Mouse (Mus musculus): Measurements from ENCODE around the gene Stk24. TPM values are rescaled to one million over a fixed set of nuclear protein-coding genes. Genes with fewer than 3 reads are reported as not detected.
A peak's percentile ranks its signal among the peaks of the same experiment; 100 is the strongest.
"Not testable (repeated sequence)": the region's sequence is repeated elsewhere in the genome, so short reads cannot be mapped to it uniquely, and the experiment has no call there.

The Stk24 gene
- total RNA-seq (2021), result 100 to 1,000 TPM; 104 to 108 TPM
- long read RNA-seq, experiment 1, transcript Stk24-201 (11 exons, 2,676 nt), result major isoform, 31 of 62 reads
- long read RNA-seq, experiment 1, partial matches to known transcripts, result 1 of 62 reads
- long read RNA-seq, experiment 1, other reads (novel, unspliced or antisense), result 30 of 62 reads
- long read RNA-seq, experiment 2, transcript Stk24-201 (11 exons, 2,676 nt), result major isoform, 10 of 12 reads
- long read RNA-seq, experiment 2, partial matches to known transcripts, result 2 of 12 reads
- long read RNA-seq, experiment 2, other reads (novel, unspliced or antisense), result 0 of 12 reads

DNA sequence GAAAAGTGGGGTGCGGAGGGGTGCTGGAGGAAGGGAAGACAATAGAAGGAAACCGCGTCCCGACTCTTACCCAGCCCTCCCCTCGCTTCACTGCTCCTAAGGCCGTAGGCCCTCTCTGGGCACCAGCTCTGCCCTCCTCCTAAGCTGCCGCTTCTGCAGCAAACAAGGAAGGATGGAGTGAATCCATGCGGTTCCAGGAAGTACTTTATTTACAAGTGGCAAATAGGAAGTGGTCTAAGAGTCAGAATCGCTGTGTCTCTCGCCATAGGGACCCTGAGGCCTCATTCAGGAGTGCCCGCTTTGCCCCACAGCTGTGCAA lies at the start of gene Stk24:
Gene Stk24 (minus strand): TSS at position 185 of the 319 bp plus-strand sequence.
- DNase-seq, result no peak

DNA sequence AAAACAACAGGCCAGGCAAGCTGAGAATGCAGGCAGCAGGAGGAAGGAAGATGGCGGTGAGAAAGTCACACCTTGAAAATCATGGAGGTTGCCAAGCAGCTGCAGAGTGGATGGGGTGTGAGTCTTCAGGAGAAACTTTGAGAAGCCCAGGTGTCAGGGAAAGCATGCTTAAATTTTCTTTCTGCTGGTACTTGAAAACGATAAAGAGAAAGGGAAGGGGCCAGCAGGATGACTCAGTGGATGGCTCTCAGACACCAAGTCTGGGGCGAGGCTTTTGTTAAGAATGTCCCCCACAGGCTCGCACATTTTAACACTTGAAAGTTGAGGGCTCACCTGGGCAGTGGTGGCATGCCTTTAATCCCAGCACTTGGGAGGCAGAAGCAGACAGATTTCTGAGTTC lies 48.3 kb upstream of the Stk24 start:
- no peak for DNase-seq

DNA sequence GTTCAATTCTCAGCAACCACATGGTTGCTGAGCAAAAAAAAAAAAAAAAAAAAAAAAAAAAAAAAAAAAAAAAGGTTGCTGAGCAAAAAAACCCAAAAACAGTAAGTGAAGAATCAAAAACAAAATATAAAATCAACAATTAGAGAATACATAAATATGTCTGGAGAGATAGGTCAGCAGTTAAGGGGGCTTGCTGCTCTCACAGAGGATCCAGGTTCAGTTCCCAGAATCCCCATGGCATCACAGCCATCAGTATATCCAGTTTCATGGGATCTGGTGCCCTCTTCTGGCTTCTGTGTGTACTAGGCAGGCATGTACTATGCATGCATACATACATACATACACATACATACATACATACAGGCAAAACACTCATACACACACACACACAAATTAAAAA lies 46.9 kb upstream of the Stk24 start:
- DNase-seq, result peak in 1 of 2 experiments; percentile 39

DNA sequence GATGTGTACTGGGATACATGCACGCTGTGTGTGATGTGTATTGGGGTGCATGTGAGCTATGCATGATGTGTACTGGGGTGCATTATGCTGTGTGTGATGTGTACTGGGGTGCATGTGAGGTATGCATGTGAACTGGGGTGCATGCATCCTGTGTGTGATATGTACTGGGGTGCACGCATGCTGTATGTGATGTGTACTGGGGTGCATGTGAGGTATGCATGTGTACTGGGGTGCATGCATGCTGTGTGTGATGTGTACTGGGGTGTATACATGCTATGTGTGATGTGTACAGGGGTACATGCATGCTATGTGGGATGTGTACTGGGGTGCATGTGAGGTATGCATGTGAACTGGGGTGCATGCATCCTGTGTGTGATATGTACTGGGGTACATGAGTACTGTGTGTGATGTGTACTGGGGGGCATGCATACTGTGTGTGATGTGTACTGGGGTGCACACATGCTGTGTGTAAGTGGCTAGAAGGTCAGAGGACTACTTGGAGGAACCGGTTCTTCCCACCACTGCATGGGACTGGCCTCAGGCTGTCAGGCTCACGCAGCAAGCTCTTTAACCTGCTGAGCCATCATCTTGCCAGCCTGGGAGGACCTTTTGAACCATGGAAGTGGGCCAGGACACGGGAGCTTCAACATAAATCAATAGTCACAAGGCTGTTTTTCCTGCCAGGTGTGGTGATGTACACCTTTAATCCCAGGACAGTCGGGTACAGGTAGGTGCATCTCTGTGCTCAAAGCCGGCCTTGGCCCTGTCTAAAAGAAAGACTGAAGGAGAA lies 45.4 kb upstream of the Stk24 start:
- DNase-seq, result no peak

DNA sequence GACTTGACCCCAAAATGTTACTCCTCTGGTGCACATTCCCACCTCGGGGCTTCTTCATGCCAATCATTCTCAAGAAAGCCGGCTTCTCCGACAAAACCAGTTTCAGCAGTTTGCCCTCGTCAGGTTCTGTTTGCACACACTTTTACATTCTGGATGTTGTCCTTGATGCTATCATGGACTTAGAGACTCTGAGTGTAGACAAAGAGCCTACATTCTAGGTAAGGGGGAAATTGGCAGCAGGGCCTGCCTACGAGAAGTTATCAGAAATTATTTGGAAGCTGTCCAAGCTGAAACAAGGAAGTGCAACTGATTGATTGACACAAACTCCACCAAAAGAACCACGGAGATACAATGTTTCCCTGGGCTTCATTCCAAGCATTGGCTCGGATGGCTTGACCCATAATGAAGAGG lies 43.5 kb upstream of the Stk24 start:
- DNase-seq, result no peak

DNA sequence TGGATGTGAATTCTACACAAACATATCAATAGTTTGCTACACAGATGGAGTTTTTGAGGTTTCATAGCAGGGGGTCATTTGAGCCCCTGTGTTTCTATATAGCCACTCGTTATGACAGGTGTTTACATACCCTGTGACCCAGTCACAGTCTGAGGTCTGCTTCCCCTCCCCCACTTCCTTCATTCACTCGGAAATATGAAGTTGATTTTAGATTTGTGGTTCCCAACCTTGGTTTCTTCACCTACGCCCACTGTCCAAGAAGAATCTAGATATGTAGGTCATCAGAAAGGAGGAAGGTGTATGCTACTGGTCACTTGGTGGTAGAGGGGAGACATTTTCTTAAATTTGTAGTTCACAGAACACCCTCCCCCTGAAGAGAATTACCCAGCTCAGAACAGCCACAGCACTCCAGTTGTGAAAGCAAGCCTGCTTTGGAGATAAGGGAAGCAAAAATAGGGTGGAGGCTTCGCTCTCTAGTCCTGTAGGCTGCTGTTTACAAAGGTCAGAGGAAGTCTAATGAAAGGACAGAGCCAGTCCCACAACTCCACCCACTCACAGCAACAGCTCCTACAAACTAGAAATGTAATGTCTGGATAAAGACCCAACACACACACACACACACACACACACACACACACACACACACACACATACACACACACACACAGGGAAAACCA lies 43.0 kb upstream of the Stk24 start:
- no peak for DNase-seq

DNA sequence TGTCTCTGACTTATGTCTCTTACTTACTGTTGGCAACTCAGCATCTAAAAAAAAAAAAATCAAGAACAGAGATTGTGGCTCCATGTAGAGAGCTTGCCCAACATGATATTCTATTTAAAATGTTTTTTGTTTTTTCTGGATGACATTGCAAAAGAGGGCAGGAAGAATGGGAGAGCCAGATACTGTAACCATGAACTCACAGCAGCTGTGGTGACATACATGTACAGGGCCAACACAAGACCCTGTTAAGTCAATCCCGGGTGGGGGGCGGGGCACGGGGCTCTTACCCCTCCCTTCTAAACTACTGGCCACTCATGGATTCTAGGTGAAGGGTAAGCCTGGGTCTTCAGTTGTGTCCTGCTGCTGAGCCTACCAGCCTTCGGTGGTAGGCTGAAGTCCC lies 42.2 kb upstream of the Stk24 start:
- no peak for DNase-seq

DNA sequence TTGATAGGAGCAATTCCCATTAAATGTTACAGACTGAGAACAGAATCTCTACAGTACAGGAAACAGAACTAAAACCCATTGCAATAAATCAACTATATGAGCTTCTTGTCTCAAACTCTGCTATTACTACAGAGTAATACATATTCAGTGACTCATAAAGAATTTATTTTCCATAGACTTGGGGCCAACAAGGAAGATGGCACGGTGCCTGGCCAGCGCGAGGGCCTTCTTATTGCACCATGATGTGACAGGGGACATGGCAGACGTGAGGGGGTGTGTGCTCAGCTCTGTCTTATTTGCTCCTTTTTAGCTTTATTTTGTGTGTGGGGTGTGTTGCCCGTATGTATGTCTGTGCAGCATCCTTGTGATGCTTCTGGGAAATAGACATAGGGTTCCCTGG lies 37.8 kb upstream of the Stk24 start:
- peak; percentile 75 to 84 for DNase-seq

DNA sequence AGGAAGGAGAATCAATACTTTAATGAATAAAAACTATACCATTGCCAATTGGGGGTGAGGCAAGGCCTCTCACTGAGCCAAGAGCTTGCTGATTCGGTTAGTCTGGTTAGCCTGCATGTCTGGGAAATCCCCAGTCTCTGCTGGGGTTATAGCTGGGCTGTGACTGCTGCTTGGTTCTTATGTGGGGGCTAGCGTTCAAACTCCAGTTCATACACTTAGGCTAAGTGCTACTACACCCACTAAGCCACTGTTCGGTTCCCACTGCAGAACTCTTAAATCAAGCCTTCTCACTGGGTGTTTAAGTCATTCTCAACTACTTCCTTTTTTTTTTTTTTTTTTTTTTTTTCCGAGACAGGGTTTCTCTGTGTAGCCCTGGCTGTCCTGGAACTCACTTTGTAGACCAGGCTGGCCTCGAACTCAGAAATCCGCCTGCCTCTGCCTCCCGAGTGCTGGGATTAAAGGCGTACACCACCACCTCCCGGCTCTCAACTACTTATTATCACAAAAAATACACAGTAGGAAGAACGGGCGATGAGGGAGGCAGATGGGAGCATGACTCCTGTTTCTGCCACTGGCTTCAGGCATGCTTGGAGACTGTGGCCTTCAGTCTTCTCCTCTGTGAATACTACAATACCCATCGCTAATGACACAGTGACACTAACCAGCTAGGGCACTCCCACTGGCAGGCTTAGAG lies 37.0 kb upstream of the Stk24 start:
- DNase-seq, result no peak

DNA sequence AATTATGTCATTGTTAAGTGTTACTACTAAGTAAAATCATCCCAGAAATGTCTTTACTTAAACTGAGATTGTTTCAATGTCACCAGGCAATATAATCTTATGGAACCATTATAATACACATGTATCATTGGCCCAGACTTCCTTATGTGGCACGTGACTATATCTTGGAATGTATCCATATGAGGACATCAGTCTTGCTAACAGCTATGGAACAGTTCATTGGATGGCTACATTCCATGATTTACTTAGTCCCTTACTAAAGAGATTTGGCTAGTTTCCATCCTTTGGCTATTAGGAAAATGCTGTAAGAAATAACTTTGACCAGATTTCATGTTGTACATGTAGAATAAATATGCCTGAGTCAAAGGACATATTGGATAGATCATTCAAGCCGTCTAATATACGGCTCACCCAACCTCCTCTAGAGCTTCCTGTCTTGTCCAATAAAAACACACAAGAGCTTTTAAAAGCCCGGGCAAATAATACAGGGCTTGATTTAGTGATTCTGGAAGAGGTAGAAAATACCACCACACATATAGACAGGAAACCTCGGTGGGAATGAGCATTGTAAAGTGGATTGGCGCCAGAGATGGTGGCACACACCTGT lies 34.9 kb upstream of the Stk24 start:
- DNase-seq, result no peak

DNA sequence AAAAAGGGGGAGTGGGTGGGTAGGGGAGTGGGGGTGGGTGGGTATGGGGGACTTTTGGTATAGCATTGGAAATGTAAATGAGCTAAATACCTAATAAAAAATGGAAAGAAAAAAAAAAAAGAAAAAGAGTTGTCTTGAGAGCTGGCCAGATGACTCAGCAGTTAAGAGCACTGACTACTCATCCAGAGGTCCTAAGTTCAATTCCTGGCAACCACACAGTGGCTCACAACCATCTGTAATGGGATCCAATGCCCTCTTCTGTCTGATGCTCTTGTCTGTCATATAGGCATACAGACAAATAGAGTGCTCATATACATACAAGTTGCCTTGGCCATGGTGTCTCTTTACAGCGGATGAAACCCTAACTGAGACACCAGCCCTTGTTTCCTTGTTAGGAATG lies 33.9 kb upstream of the Stk24 start:
- not testable (repeated sequence) for DNase-seq

DNA sequence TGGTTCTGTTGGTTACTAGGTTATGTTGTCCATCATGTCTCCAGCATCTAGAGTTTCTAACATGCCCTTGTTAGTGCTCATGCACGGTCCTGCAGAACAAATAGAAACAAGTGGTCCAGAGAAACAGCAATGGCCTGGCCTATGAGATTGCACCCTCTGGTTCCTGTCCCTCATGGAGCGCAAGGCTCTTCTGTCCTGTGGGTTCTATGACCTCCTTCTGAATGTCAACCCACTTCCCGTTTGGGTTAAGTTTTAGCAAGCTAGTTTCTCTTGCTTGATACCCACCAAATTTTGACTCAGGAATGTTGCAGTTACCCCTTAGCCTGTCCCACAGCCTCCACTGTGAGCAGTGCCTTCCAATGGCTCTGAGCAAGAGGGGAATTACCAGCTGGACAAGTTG lies 29.1 kb upstream of the Stk24 start:
- DNase-seq, result no peak

DNA sequence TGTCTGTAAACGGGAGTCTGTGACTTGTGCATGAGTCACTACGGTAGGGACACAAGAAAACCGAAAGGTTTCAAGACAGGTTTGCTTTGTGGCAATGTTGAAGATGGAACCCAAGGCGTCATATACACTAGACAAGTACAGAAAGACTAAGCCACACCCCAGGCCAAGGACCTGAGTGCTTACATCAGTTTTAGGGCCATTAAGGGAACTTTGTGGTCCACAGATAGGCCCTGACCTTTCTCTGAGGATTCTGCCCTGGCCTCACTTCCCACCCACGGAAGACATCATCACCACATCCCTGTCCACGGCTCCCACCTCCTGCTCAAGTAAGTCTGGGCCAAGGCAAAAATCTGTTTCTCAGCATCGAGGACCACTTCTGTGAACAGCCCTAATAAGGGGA lies 27.1 kb upstream of the Stk24 start:
- DNase-seq, result no peak

DNA sequence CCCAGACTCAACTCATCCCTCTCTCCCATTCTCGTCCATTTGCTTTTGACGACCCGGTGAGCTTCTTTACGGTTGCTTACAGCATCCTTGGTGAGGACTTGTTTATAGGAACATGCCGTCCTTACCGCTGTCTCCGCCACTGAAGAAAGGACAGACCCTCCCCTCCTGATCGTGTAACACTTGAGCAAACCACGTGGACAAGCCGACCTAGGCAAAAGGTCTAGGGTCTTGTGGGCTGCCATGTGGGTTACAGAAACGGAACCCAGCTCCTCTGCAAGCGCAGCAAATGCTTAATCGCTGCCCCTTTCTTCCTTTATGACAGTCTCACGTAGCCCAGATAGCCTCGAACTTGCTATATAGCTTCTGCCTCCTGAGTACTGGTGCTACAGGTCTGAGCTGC lies 25.7 kb upstream of the Stk24 start:
- no peak for DNase-seq

DNA sequence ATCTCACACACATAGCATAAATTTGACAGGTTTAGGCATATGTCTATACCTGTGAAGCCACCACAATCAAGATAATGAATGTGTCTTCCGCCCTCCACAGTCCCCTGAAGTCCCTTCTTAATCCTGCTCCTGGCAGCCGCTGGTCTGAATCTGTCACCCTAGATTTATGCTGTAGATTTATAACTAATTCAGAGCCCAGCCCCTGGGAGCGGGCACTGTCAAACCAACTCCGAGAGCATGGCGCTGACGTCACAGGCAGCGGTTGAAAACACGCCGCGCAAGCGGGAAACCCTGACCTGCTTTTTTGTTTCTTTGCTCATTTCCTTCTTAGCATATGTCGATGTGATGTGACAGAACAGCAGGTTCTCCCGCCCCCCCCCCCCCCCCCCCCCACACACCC lies 25.3 kb upstream of the Stk24 start:
- DNase-seq, result peak in 1 of 2 experiments; percentile 61

DNA sequence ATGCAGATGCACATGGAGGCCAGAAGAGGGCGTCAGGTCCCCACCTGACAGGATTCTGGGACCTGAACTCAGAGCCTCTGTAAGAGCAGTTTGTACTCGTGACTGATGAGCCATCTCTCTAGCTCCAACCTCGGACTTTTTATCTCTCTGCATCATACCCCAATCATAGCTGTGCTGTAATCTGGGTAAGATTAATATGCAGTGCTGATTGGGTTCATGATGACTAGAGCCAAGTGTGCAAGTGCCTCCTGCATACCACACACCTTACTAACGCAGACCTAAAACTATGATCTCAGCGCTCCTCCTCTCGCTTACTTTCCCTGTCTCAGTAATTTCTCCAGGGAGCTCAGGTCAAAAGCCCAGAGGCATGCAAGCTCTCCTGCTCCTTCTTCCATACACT lies 19.9 kb upstream of the Stk24 start:
- DNase-seq, result no peak

DNA sequence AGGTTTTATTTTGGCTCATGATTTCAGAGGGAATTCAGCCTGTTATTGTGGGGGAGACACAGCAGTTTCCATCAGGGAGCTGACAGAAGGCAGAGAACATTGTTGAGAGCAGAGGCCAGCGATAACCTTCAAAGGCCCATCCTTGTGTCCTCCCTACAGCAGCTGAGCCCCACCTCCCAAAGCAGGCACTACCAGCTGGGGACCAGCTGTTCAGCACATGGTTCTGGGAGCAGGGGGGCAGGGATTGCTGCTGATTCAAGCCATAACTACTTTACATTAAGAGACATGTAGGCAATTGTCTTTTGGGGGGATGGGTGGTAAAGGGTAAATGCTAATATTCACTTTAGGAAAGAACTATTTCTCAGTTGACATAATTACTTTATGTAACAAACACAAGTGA lies 17.7 kb upstream of the Stk24 start:
- DNase-seq, result no peak

DNA sequence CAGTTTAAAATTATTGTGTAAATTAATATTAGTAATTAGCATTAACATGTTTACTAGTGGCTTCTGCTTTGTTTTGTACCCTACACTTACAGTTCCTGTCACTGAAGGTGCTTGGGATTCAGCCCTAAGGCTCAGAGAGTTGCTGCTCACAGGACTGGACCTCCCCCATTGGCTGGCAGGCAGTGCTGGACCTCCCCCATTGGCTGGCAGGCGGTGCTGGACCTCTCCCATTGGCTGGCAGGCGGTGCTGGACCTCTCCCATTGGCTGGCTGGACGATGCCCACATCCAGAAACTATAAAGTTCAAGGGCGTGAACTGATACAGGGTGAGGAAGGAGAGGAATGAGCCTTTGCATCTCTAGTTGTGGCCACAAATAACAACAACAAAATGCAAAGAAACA lies 15.3 kb upstream of the Stk24 start:
- DNase-seq, result no peak

DNA sequence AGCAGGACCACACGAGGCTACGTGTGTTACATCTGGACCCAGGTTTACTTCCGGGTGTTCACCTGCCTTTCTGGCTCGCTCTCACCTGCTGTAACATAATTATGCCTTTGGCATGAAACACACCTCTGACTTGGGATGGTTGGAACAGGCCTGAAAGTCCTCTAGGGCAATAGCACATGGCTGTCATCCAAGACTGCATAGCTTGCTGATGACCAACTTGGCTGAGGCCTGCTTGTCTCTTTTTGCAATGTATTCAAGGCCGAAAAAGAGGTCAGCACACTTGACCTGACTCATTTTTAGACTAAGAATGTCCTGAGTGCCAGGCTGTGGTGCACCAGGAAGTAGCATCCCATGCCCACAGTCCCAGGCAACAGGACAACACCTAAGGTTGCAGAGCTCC lies 12.1 kb upstream of the Stk24 start:
- peak; percentile 82 for DNase-seq

DNA sequence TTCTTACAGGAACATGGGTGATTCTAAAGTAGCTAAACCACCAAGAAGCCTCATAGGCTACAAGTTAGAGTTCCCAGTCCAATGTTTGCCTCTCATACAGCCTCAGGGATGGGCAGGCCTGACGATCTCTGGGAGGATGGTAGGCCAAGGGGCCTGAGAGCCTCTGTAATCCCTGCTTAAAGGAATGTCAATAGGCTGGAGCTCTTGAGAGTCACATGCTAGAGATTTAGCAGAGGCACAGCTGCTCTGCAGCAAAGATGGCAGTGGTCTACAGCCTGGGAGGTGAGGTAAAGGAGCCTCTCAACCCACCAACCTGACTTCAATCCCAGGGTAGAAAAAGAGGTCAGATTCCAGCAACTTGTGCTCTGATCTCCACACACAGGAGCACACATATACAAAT lies 7.9 kb upstream of the Stk24 start:
- DNase-seq, result no peak

DNA sequence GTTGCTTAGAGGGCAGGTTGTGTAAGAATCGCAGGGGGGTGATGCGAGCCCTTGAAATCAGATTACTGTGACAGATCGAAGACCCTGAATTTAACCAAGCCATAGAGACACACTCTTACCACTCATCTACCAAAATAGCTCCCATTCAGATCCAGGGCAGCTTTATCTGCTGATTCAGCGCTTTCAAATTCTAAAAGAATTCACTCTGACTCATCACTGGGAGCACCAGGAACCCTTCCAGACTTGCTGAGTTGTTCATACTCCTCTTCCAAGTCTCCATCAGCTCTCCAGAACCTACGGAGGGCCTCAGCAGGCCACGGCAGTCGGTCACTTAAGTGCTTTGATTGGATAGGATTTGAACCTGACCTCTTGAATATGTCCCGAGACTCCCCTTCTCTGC lies 5.6 kb upstream of the Stk24 start:
- peak in 1 of 2 experiments; percentile 53 for DNase-seq

DNA sequence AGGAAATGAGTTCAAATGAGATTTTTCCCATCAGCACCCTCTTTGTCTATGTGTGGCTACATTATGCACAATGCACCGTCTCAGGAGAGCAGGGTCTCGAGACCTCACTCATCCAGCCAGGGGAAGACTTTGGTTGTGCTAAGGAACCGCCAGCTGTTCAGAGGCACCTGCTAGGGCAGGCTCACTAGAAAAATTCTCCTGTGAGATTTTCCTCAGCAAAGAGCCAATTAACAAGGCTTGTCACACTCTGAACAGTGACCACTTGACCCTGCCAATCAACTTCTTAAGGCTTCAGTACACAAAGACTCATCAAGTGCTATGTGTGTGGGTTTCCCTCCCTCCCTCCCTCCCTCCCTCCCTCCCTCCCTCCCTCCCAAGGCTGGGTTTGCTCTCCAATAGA lies 4.0 kb upstream of the Stk24 start:
- no peak for DNase-seq

Measured in adrenal gland, postnatal 36 days (tissue).